Mouse (Mus musculus) kidney, postnatal 25 days (tissue): ENCODE measurements at regions not wholly inside any gene's neighbourhood (a gene's known extent, or its start where the extent isn't known, plus 50 kb on each side); places are given as distances from the start of the nearest gene placed in this dataset.

Source experiments
- DNase-seq, 2 experiments: peaks; one replicate each; pipeline ENCODE4 v3.0.0; 2021; ENCODE audit warnings: mixed read lengths in 2 of 2

- DNase-seq, result no peak
These were observed 113.4 kb downstream of the Dusp6 start for GRCm38 (mm10) chr10:99376430-99376829.

DNA sequence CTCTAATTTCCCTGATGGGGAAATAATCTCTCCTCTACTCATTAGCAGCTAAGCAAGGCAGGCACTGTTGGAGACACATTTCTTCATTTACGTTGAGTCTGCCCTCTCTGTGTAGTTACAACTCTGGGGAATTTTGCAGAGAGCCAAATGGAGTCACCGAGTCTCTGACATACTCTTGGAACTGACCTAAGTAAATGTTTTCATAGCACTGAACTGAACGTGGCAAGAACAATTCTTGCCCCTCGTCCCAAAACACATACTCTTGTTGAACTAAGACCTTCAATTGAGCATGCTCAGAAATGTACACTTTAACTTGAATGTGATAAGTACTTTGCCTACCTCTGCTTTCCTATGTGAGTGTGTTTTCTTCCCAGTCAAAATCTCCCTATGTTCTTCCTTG, 114.5 kb downstream of the Dusp6 start:
- no peak for DNase-seq

DNA sequence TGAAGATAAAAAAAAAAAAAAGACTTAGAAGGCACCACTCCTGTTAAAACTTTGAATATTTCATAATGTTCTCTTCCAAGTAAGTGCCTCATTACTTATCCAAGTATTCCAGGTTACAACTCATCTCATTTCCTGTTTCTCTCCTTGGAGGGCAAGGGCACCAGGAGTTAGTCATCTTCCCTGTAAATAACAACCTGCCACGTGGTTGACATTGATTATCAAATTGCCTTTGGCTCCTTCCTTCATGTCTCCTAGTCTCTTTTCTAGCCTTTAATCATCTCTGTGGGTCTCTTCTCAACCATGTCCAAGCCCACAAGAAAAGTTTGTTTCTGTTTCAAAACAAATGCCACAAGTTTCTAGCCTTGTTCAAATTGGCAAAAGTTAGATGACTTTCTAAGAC, 116.1 kb downstream of the Dusp6 start:
- DNase-seq, result no peak

- DNase-seq, result no peak
These were observed 117.1 kb downstream of the Dusp6 start for GRCm38 (mm10) chr10:99380170-99380569.

DNA sequence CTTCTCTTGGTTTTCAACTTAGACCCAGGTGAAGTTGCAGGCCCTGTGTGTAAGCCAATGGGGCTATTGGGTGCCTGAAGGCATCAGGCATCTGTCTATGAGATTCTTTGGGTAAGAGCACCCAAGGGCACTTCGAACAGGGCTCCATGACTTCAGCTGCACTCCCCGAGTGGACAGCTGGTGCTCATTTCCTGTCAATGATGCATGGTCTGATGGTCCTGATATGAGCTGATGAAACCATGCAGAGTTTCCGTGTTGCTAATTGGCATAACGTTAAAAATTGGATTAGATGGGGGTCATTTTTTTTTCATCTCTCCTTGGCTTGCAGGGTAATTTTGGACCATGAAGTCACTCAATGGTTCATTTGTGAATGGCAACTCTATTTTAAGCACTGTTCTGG, 120.0 kb downstream of the Dusp6 start:
- no peak for DNase-seq

- no peak for DNase-seq
These were observed 121.3 kb downstream of the Dusp6 start for GRCm38 (mm10) chr10:99384366-99384765.

DNA sequence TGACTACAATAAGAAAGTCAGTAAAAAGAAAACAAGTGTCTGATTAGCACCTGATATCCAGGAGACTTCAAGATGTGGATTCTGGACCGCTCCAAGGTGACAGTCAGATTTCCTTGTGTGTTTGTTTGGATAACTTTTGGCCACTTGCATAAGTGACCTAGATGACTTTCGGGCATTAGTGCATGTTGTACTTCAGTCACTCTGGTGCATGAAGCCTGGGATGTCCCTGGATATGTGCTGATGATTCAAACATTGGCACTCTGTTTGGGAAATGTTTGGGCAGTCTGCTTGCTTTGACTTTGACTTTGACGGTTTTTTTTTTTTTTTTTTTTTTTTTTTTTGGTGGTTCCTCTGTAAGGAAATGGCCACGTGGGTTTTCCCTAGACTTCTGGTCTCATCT, 121.8 kb downstream of the Dusp6 start:
- DNase-seq, result no peak

- no peak for DNase-seq
These were observed 122.8 kb downstream of the Dusp6 start for GRCm38 (mm10) chr10:99385854-99386253.

- peak; percentile 14 to 49 for DNase-seq
These were observed 125.5 kb downstream of the Dusp6 start for GRCm38 (mm10) chr10:99388526-99388925.

DNA sequence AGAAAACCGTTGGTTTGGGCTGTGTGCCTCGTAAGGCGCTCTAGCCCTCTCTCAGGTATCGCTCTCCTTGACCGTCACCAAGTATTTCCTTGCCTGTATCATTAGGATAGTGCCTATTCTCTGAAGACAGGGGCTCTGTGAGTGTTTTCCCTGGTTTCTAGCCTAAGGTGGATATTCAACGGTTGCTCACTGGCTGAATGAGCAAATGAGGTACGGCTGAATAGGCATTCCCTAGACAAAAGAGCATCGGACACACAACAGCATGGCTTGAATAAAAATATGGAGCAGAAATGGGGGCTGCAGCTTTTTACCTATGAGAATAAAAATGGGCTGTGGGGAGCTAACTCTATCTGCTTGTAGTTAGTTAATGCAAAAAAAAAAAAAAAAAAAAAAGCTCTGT, 126.0 kb downstream of the Dusp6 start:
- no peak for DNase-seq

- no peak for DNase-seq
These were observed 127.7 kb downstream of the Dusp6 start for GRCm38 (mm10) chr10:99390609-99391183.

DNA sequence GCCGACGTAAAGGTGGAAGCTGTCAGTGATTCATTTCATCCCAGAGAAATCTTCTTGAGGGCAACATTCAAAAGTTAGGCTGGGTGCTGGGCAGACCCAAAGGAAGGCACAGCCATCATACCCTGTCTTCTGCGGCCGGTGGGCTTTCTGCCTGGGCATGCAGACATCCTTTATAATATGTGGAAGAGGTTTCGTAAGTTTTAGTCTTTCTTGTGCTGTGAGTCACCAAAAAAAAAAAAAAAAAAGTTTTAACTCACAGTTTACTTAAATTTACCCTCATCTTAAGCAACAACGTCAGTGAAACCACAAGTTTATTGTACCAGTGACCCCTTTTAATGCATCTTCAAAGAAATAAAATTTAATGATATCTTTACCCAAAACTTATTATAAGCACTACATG, 128.7 kb downstream of the Dusp6 start:
- DNase-seq, result no peak

DNA sequence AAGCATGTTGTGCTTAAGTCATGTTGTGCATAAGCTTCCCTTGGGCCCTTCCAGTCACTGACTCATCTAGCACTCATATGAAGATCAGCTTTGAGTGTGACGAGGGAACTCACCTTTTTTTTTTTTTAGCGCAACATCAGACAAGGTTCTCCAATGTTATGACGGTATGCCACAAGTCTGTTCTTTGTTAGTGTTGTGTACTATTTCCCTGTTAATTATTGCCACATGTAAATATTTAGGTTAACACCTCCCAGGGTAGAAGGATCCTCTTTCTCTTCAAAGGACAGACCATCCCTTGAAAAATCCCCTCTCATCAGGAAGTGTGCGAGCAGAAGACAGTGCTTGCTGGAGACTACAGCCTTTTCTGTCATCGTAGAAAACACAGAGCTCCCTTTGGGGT, 129.9 kb downstream of the Dusp6 start:
- no peak for DNase-seq

GRCm38 (mm10) chr10:99393523-99393922, 130.5 kb downstream of the Dusp6 start:
- no peak for DNase-seq

DNA sequence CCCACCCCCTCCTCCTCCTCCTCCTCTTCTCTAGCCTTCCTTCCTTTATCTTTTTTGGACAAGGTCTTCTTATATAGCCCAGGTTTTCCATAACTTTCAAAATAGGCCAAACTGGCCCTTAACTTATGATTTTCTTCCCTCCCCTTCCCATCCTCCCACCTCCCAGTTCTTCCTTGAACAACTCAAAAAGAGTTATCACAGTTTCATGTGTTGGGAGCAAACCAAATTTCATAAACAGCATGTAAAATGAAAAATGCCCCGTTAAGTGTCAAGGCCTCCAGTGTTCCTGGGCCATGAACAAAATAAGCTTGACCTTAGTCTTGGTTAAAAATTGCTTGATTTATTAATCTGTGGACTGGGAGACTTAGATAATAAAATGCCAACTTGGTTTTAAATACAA, 132.4 kb downstream of the Dusp6 start:
- no peak for DNase-seq

DNA sequence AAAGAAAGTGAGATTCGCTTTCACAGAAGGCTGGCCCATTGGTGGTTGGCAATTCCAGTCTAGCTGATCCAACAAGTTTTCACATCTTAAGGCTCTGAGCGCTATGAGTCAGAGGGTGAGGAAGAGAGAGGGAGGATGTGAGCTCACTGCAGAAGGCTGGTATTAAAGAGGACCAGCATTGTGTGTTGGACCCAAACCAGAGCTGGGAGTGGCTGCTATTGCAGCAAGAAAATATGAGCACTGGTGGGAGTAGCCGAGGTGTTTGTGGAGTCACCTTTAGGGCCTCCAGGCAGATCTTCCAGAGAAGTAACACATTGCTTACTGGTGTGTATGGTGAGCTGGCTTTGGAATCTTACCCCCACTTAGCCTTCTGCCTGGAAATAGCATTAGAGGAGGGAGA, 133.6 kb downstream of the Dusp6 start:
- DNase-seq, result no peak

GRCm38 (mm10) chr10:99400076-99400475, 137.0 kb downstream of the Dusp6 start:
- DNase-seq, result no peak

GRCm38 (mm10) chr10:99406764-99407163, 143.7 kb downstream of the Dusp6 start:
- no peak for DNase-seq

DNA sequence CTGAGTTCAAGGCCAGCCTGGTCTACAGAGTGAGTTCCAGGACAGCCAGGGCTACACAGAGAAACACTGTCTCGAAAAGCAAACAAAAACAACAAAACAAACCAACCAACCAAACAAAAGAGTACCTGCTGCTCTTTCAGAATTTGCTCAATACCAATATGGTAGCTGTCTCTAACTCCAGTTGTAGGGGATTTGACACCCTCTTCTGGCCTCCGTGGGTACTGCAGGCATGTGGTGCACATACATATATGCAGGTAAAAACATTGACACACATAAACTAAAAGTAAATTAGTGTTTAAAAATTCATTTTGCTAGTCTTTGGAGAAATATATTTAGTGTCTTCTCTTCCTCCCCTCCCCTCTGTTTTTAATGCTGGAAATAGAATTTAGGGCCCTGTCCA, 145.8 kb downstream of the Dusp6 start:
- peak in 1 of 2 experiments; percentile 18 for DNase-seq

DNA sequence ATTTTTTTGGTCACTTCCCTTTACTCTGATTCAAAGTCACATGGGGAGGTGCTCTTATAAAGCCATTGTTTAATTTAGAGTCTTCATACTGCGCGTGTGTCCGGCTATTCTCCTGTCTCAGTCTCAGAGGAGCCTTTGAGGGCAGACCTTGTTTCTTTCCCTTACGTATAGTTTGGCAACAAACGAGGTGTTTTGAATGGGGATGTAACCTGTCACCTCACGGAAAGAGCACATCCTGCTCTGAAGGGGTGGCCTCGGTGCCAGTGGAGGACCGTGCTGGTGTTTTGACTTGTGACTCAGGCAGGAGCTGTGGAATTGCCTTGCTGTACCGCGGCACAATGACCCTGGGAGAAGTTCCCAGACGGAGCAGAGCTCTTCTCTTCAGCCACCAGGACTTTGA, 146.7 kb downstream of the Dusp6 start:
- DNase-seq, result peak; percentile 48 to 76

DNA sequence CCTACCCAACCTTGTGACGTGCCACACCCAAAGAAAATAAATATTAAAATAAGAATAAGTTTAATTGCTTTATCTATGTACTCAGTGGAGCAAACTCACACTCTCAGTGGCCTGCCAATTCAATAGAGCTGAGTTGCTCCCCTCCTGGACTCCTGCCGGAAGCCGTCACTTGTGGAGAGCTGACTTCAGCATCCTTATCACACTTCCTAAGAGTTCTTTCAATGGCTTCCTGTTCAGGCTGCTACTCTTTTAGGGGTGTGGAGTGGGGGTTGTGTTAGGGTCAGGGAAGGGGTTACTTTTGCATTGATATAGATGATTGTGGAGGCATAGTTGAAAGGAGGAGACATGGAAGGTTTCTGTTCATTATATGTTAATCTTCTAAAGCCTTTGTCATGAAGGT, 147.7 kb downstream of the Dusp6 start:
- peak in 1 of 2 experiments; percentile 16 for DNase-seq

DNA sequence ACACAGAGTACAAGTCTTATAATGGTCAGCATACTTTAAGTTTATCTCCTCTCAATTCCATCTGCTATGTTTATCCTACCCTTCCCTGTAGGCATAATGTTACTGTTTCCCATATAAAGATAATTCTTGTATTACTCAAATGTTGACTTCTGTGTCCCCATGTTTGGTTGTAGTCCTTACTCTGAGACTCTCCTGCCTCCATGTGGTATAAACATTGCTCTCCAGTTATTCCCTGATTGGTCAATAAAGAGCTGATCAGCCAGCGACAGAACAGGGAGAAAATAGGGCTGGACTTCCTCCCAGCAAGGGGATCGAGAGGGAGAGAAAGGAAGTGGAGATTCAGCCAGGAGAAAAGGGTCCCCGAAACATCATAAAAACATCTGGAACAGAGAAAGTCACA, 150.4 kb downstream of the Dusp6 start:
- no peak for DNase-seq

DNA sequence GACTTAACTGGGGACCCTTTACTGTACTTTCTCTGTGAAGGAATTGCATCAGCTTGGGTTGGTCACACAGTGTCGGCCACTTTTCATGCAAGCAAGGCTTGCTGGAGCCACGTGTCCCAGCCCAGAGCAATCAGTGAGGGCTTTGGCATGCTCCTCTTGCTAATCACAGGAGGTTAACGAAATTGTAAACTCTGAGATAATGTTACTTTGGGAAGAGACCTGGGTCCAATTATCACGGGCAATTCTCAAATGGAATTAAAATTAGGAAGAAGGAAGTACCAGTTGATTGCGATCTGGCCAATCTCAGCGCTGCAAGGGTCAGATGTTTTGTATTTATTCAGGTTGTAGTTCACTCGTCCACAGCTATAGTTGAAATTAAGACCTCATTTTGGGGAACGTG, 153.2 kb downstream of the Dusp6 start:
- DNase-seq, result no peak

DNA sequence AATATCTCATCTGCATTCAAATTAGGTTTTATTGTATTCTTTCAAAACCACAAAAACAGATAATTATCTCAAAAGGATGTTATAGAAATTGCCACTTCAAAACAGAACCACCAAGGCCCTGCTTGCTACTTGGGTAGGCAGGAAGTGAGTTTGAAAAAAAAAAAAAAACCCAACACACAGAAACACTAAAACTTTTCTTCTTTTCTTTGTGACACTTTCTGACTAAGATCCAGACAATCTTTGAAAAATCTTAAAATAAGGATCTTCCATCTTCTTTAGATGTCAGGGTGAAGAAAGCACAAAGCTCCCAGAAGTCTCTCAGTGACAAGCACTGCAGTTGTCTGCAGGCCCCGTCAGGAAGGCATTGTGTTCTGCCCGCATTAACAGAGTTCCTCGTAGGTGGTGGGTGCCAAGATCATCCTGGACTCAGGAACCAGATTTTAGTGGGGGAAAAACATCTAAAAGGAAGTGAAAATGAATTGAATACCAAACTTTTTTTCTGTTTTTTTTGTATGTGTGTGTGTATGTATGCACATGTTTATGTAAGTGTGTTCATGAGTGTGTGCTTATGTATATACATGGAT, 154.0 kb downstream of the Dusp6 start:
- peak in 1 of 2 experiments; percentile 40 for DNase-seq

DNA sequence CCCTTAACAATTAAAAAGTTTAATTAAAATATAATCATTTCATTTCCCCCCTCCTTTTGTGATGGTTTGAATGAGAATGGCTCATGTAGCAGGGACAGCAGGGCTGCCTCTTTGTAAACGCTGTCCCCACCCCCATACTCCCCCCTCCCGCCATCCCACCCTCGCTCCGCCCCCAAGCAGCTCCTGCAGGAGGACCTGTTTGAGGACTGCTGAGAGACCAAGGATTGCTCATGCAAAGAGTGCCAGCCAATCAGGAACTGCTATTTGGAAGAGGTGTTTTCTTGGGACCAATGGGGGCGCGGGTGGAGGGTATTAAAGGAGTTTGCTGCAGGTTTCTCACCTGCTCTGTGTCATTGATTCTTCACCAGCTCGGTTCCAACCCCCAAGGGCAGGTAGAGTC, 154.6 kb downstream of the Dusp6 start:
- DNase-seq, result no peak
